Mouse (Mus musculus): ENCODE data around the gene Rora.

Rora gene

GRCm38 (mm10) chr9:69357834-69358233, 704.2 kb downstream of the Rora start:
- peak; percentile 27 for DNase-seq (ENCODE audit: low read depth)

GRCm38 (mm10) chr9:69358797-69359196, 705.2 kb downstream of the Rora start:
- DNase-seq (ENCODE audit: low read depth) = no peak

GRCm38 (mm10) chr9:69361951-69362445, 708.4 kb downstream of the Rora start:
- DNase-seq (ENCODE audit: low read depth) = no peak

GRCm38 (mm10) chr9:69362766-69363165, 709.2 kb downstream of the Rora start:
- no peak for DNase-seq (ENCODE audit: low read depth)

GRCm38 (mm10) chr9:69364117-69364516, 710.5 kb downstream of the Rora start:
- DNase-seq (ENCODE audit: low read depth) = no peak

GRCm38 (mm10) chr9:69367055-69367454, 713.5 kb downstream of the Rora start:
- DNase-seq (ENCODE audit: low read depth) = no peak

- DNase-seq (ENCODE audit: low read depth) = peak; percentile 15
These were observed 714.5 kb downstream of the Rora start for GRCm38 (mm10) chr9:69368071-69368470.

GRCm38 (mm10) chr9:69371046-69371724, 717.6 kb downstream of the Rora start:
- no peak for DNase-seq (ENCODE audit: low read depth)

- DNase-seq (ENCODE audit: low read depth) = no peak
These were observed 719.3 kb downstream of the Rora start for GRCm38 (mm10) chr9:69372871-69373270.

- no peak for DNase-seq (ENCODE audit: low read depth)
These were observed 723.5 kb downstream of the Rora start for GRCm38 (mm10) chr9:69376982-69377653.

- no peak for DNase-seq (ENCODE audit: low read depth)
These were observed 724.1 kb downstream of the Rora start for GRCm38 (mm10) chr9:69377654-69378045.

GRCm38 (mm10) chr9:69380546-69380945, 727.0 kb downstream of the Rora start:
- no peak for DNase-seq (ENCODE audit: low read depth)

GRCm38 (mm10) chr9:69381741-69382140, 728.2 kb downstream of the Rora start:
- no peak for DNase-seq (ENCODE audit: low read depth)

- DNase-seq (ENCODE audit: low read depth) = no peak
These were observed 730.9 kb downstream of the Rora start for GRCm38 (mm10) chr9:69384475-69384874.

GRCm38 (mm10) chr9:69384905-69385304, 731.3 kb downstream of the Rora start:
- no peak for DNase-seq (ENCODE audit: low read depth)

GRCm38 (mm10) chr9:69387296-69387695, 733.7 kb downstream of the Rora start:
- no peak for DNase-seq (ENCODE audit: low read depth)

GRCm38 (mm10) chr9:69390631-69391030, 737.0 kb downstream of the Rora start:
- DNase-seq (ENCODE audit: low read depth) = no peak

GRCm38 (mm10) chr9:69394234-69394633, 740.6 kb downstream of the Rora start:
- no peak for DNase-seq (ENCODE audit: low read depth)

- DNase-seq (ENCODE audit: low read depth) = no peak
These were observed 743.8 kb downstream of the Rora start for GRCm38 (mm10) chr9:69397432-69397759.

- DNase-seq (ENCODE audit: low read depth) = peak; percentile 66
These were observed 744.3 kb downstream of the Rora start, which contains the start of gene Ice2 for GRCm38 (mm10) chr9:69397760-69398452. TSS of gene Ice2 (plus strand) at chr9:69397906.

GRCm38 (mm10) chr9:69398453-69398850, 744.9 kb downstream of the Rora start:
- no peak for DNase-seq (ENCODE audit: low read depth)

GRCm38 (mm10) chr9:69404671-69405070, 751.1 kb downstream of the Rora start:
- no peak for DNase-seq (ENCODE audit: low read depth)

GRCm38 (mm10) chr9:69419476-69419875, 765.9 kb downstream of the Rora start:
- no peak for DNase-seq (ENCODE audit: low read depth)
